Mouse (Mus musculus): ENCODE results near the gene Gm28372. TPM values are rescaled to one million over a fixed set of nuclear protein-coding genes. Genes with fewer than 3 reads are reported as not detected.
A peak's percentile ranks its signal among the peaks of the same experiment; 100 is the strongest.

Gm28372 gene
- total RNA-seq, 2 experiments from 2014 or later, result not detected

GRCm38 (mm10) chr2:130411558-130412495 is 6.8 kb downstream of the Gm28372 start:
- DNase-seq (ENCODE audit: low spot score in 2 of 2), result peak; percentile 88

- no peak for DNase-seq (ENCODE audit: low spot score in 2 of 2)
Observed at GRCm38 (mm10) chr2:130412775-130413174, 7.7 kb downstream of the Gm28372 start.

GRCm38 (mm10) chr2:130414094-130414856 is 9.2 kb downstream of the Gm28372 start:
- no peak for DNase-seq (ENCODE audit: low spot score in 2 of 2)

- DNase-seq (ENCODE audit: low spot score in 2 of 2), result no peak
Observed at GRCm38 (mm10) chr2:130421781-130422620, 17.0 kb downstream of the Gm28372 start.

GRCm38 (mm10) chr2:130423397-130424125 is 18.5 kb downstream of the Gm28372 start:
- peak; percentile 78 for DNase-seq (ENCODE audit: low spot score in 2 of 2)

GRCm38 (mm10) chr2:130424126-130424853 is 19.3 kb downstream of the Gm28372 start, which contains the start of the genes Vps16 and Pced1a:
Gene Vps16 (plus strand): TSS chr2:130424339.
Gene Pced1a (minus strand): TSS chr2:130424701.
- peak; percentile 90 for DNase-seq (ENCODE audit: low spot score in 2 of 2)

- DNase-seq (ENCODE audit: low spot score in 2 of 2), result no peak
Observed at GRCm38 (mm10) chr2:130425112-130425511, 20.1 kb downstream of the Gm28372 start.

GRCm38 (mm10) chr2:130429851-130430250 is 24.8 kb downstream of the Gm28372 start:
- DNase-seq (ENCODE audit: low spot score in 2 of 2), result no peak

GRCm38 (mm10) chr2:130430484-130430883 is 25.4 kb downstream of the Gm28372 start:
- DNase-seq (ENCODE audit: low spot score in 2 of 2), result no peak

- DNase-seq (ENCODE audit: low spot score in 2 of 2), result no peak
Observed at GRCm38 (mm10) chr2:130432157-130432556, 27.1 kb downstream of the Gm28372 start.

- no peak for DNase-seq (ENCODE audit: low spot score in 2 of 2)
Observed at GRCm38 (mm10) chr2:130433152-130433551, 28.1 kb downstream of the Gm28372 start.

- no peak for DNase-seq (ENCODE audit: low spot score in 2 of 2)
Observed at GRCm38 (mm10) chr2:130436769-130437168, 31.7 kb downstream of the Gm28372 start.

GRCm38 (mm10) chr2:130438861-130439260 is 33.8 kb downstream of the Gm28372 start:
- no peak for DNase-seq (ENCODE audit: low spot score in 2 of 2)

GRCm38 (mm10) chr2:130439840-130440480 is 34.9 kb downstream of the Gm28372 start:
- no peak for DNase-seq (ENCODE audit: low spot score in 2 of 2)

GRCm38 (mm10) chr2:130442162-130442561 is 37.1 kb downstream of the Gm28372 start:
- no peak for DNase-seq (ENCODE audit: low spot score in 2 of 2)

GRCm38 (mm10) chr2:130448449-130448848 is 43.4 kb downstream of the Gm28372 start:
- DNase-seq (ENCODE audit: low spot score in 2 of 2), result no peak

- no peak for DNase-seq (ENCODE audit: low spot score in 2 of 2)
Observed at GRCm38 (mm10) chr2:130449021-130449793, 44.2 kb downstream of the Gm28372 start.

- peak; percentile 92 to 93 for DNase-seq (ENCODE audit: low spot score in 2 of 2)
Observed at GRCm38 (mm10) chr2:130449794-130450433, 44.9 kb downstream of the Gm28372 start, which contains the start of gene Ptpra. Gene Ptpra (plus strand): TSS chr2:130450278.
